Mouse (Mus musculus) ovary, adult 18-20 months (tissue): ENCODE results near the gene Tmem52.
"Not testable (repeated sequence)": the region's sequence is repeated elsewhere in the genome, so short reads cannot be mapped to it uniquely, and the experiment has no call there.

Source experiments
- DNase-seq: peaks from one replicate; pipeline ENCODE4 v3.0.0; 2022; ENCODE audit warnings: low spot score, mixed read lengths

The Tmem52 gene

DNA sequence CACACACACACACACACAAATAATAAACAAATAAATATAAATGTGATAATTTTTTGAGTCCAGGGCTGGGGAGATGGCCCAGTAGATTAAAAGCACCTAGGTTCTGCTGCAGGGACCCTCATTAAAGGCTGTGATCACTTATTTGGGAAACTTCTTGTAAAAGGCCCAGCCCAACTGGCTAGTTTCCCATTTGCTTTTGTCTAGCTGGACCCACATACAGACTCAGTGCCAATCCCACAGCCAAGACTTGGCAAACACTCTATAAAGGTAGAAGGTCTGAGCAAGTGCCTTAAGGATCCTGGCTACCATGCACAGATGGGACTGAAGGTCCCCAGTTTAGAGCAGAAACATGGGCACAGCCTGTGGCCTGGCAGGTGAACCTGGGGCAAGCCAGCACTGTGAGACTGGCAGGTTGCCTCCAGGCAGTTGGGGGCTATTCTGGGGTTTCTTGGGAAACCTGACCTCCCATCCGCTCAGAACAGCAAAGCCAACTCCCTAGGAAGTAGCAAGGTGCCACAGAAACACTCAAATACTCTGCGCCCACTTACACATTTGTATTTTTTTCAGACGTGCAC, 3.9 kb downstream of the Tmem52 start:
- no peak for DNase-seq

DNA sequence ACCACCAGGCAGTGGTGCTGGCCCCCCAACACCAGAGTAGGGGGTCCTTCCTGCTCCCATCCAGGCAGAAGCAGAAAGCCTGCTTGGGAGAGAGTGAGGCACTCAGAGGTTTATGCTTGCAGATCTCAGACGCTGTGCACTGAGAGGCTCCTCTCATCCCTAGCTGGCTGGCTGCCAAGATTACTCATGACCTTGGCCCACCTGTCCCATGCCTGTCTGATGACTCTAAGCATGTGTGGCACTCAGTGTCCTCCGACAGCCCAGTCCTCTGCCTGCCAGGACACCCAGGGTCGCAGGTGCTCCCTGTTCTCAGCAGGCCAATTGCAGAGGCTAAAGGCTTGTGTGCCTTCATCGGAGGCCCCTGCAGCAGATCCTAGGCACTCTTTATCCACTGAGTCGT, 4.4 kb downstream of the Tmem52 start:
- DNase-seq = peak; percentile 50

DNA sequence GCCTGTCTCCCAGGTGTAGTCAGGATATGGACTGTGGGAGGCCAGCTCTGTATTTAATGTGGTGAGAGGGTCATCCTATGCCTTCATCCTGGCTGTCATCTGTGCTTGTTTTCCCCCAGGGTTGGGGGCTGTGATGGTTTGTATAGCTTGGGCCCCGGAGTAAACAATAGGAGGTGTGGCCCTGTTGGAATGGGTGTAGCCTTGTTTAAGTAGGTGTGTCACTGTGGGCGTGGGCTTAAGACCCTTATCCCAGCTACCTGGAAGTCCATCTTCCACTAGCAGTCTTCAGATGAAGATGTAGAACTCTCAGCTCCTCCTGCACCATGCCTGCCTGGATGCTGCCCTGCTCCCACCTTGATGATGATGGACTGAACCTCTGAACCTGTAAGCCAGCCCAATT, 4.9 kb downstream of the Tmem52 start:
- DNase-seq = not testable (repeated sequence)

DNA sequence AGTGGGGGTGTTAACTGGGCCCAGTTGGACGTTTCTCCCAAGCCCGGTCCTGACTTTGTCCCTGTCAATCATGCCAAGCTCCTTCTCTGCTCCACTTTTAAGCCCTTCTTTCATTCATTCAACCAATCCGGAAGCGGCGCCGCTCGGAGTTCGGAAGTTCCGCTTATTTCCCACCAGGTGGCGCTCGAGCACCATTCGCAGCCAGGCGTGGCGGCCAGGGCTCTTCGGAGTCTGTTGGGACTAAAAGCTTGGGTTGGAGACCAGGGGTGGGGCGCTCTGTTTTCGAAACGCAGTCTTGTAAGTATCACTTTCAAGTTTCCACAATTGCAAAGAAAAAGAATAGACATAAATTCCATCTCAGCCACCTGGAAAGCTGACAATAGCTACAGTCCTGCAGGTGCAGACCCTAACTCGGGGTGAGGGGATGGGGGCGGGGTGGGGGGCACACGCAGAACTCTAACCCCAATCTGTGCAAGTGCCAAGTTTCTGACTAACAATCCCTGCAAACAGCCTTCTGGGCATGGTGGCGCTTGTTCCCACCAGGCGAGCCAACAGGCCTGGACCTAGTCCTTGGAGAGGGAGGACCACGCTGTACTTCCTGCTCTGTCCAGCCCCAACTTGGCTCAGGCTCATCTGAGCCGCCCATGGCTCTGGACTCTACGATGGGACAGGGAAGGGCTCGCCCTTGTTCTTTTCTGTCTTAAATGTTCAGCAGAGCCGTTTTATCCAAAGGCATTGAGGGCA, 12.6 kb downstream of the Tmem52 start:
- peak; percentile 59 for DNase-seq

- DNase-seq = no peak
These were observed 13.2 kb downstream of the Tmem52 start for GRCm38 (mm10) chr4:155482125-155482480.

DNA sequence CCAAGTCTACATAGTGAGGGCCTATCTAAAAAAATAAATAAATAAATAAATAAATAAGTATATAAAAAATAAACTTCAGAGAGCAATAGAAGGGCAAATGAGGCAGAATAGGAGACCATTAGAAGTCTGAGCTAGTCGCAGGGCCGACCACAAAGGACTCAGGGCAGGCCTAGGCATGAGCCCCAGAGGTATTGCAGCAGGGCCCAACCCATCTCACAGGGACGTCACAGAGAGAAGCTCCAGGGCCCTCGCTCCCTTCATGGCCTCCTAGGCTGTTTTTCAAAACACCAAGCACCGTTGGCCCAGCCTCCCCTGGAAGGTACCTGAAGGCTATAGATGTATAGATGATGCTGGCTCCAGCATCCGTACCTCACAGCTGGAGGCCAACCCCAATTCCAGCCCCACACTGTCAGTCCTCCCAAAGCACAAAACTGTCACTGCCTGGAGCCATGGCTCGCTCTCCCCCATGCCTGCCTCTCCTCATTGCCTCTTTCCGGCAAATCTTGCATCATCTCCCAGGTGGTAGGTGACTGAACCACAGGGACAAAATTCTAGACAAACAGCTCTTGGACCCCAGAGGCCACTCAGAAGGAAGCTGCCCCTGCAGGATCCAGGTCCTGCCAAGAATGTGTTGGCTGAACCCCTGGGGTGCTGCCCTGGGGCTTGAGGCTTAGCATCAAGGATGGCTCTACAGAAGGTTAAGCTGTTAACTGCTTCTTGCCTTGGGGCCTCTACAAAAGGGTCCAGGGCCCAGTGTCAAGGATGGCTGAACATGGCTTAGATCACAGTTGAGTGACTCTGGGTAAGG, 14.0 kb downstream of the Tmem52 start:
- no peak for DNase-seq

DNA sequence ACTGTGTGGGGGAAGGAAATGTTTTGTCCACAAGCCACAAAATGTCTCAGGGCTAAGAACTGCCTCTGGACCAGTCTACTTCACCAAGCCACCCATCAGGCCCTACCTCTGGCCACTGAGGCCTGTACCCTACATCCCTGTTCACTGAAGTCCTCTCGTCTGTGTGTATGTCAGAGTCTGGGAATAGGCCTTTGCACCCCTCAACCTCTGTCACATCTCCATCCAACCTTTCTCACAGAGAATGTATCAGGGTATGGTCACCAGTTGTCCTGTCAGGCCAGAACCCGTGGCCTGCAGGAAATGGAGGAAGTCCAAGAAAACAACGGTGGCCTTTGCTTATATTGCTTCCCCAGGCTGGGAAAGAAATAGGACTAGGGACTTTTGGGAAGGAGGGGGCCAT, 16.6 kb downstream of the Tmem52 start:
- DNase-seq = no peak

DNA sequence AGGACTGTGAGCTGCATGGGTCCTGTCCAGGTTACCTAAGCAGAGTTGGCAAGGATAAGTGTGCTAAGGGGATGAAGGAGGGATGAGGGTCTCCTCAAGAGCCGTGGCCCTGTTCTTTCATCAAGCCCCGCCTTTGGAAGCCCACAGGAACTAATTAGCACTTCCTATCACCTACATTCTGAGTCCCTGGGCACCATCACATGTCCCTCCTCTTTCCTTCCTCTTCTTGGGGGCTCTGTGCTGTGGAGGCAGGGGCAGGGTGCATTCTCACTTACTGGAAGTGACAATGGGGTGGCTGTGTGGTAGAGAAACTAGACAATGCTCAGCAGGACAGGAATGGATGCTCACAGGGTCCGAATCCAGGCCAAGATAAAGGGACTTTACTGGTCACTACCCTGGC, 18.8 kb downstream of the Tmem52 start:
- no peak for DNase-seq

DNA sequence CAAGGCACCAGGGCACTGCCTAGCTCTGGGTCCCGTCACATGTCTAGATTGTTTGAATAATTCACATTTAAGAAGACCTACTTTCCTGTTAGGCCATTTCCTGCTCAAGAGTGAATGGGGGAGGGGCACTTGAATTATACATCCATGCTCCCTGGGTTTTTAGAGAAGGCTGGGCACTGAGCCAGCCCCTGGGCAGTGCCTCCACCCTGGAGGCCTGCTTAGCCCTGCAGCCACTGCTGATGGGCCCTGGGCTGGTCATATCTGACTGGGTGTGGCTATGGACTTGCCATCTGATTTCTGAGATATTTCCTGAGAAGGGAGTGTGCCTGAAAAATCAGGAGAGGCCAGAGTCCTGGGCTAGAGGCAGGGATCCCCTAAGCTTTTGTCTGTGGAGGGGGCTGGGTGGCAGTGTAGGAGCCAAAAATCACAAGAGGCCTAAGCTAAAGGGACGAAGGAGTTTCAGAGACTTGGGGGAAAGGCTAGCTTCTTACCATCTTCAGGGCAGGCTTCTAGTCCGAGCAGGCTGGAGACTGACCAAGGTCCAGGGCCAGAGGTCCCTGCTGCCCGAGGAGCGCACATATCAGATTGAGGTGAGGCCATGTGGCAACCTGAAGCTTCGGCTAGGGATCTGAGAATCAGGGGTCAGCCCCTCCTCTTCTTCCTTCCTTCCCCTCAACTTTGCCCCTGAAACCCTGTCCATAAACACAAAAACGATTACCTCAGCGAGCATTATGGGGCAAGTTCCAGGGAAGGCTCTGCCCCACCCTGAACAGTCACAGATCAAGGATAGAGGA, 19.5 kb downstream of the Tmem52 start:
- peak; percentile 62 for DNase-seq

DNA sequence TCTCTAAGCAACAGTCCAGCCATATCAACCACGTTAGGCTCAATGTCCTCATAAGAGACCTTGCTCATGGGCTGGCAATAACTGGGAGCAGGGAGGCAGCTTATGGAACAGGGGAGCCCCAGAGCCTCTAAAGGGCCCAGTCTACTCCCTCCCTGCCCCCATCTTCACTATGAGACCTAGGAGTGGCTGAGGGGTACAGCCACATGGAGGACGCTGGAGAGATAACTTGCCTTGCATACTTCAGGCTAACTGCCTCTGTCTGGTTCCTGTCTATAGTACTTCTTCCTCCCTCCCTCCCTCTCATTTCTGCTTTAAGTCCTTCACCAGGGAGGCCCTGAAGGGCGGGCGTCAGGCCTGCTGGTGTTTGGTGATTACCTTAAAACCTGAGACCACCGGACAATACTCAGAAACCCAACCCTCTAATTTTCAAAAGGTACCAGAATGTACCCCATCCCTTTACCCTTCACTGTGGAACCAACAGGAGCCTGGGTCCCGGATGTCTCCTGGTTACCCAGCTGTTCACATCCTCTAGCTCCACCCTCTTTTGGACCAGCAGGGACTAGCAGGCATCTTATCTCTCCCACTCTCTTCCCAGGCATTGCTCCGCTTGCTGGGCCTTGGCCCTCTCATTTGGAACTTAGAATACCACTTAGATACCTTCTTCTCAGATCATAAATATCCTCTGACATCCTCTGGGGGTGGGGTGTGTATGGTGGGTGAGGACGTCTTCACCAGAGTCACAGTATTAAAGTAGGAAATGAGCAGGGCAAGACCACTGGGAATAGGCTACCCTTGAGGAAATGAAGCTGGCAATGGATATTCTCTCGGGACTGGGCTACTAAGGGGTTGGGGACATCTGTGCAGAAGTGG, 20.4 kb downstream of the Tmem52 start:
- DNase-seq = no peak

DNA sequence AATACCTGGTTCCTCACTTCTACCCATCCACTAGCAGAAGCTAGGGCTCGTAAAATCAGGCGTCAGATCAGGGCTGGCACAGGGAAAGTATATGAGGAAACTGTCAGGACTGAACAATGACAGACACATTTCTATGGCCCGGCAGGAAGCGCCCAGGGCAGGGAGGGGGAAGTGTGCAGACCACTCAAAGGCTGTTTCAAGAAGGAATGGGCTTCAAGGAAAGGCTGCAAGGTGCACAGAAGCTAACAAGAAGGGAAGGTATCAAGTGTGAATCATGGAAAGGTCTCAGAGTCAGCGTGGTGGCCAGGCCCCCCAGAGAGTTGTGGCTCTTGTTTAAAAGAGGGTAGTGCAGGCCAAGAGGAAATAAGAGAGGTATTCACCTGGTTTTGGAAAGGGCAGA, 21.5 kb downstream of the Tmem52 start:
- no peak for DNase-seq

GRCm38 (mm10) chr4:155490990-155491504, 22.1 kb downstream of the Tmem52 start, which contains the start of gene Gnb1:
Gnb1 (plus strand) TSS chr4:155491361.
- peak; percentile 84 for DNase-seq

- no peak for DNase-seq
These were observed 22.7 kb downstream of the Tmem52 start for GRCm38 (mm10) chr4:155491529-155492130.

- DNase-seq = no peak
These were observed 23.3 kb downstream of the Tmem52 start for GRCm38 (mm10) chr4:155492131-155492633.

- DNase-seq = no peak
These were observed 26.0 kb downstream of the Tmem52 start for GRCm38 (mm10) chr4:155494891-155495290.

- no peak for DNase-seq
These were observed 29.0 kb downstream of the Tmem52 start for GRCm38 (mm10) chr4:155497963-155498362.

- no peak for DNase-seq
These were observed 32.2 kb downstream of the Tmem52 start for GRCm38 (mm10) chr4:155501126-155501525.

- no peak for DNase-seq
These were observed 36.2 kb downstream of the Tmem52 start for GRCm38 (mm10) chr4:155505067-155505466.

GRCm38 (mm10) chr4:155505671-155506295, 36.9 kb downstream of the Tmem52 start:
- DNase-seq = no peak

DNA sequence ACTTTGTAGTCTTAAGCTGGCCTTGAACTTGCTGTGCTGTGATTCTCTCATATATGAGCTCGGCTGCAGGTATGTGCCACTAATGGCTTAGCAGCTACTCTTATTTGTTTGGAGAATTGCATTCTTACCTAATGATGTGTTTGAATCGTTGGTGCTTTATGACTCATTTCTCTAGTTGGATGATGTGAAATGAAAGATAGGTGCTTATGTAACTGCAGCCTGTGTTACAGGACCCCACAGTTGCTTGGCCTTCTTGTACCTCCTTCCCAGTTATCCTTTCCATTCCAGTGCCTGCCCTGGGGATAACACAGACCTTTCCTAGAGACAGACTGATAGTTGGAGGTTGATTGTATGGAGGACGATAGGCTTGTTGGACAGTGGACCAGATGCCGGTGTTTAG, 39.7 kb downstream of the Tmem52 start:
- DNase-seq = no peak
